Mouse (Mus musculus) thymus, postnatal 25 days (tissue): ENCODE measurements around the gene S100a13.

ENCODE experiments used
- DNase-seq: peaks from one replicate; pipeline ENCODE4 v3.0.0; 2022

S100a13 gene

DNA sequence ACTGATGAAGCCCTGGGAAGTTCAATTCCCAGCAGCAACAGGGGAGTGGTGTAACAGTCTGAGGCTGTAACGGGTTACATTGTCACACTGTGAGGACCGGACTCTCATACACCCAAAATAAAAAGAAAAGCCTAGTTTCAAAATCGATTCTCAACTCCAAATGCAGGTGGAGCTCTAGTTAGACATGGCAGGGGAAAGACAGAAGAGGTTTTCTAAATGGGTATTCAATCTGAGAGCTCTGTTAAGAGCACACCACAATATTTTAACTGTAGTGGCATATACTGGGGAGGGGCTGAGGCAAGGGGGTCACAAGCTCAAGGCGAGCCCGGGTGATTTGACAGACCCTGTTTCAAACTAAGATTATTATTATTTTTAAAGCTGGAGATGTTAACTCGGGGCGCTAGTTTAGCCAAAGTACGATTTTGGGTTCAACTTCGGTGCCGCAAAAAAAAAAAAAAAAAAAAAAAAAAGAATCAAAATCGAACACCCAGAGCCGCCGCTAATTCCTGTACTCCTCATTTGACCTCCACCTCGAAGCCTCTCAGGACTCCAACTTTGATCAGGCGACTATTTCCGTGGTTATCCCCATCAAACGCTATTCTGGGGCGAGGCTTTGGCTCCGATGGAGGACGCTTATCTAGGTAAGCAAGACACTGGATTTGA lies 5.8 kb upstream of the S100a13 start:
- DNase-seq = no peak

DNA sequence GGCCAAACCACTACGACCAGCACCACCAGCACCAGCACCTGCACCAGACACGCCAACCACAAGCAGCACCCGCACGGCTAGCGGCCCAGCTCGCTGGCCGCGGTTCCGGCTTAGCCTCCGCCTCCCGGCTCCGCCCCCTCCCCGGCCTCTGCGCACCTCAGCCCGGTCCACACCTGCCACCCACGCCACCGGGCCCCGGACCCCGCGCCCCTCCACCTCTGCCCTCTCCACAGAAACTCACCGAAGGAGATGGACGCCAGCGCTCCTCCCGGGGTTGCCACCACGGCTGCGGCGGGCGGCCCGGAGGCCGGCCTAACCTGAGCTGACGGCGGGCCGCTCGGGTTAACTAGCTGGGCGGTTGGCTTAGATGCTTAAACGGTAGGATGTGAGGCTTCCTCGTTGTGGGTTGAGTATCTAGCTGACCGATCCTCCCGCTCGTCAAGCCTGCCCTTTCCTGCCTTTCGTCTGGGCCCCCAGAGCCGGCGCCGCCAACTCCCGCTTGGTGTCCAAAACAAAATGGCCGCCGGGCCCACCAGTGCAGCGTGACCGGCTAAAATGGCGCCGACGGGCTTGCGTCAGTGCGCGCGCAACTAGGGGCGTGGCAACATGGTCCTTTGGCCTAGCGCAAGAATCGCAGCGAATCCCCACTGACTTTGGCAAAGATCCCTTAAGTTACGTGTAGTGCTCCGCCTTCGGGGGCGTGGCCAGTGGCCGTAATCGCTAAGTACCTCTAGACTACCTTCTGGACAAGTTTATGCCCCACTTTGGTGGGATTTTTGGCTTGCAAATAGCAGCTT lies 5.1 kb upstream of the S100a13 start, which contains the start of gene Chtop:
TSS of gene Chtop (minus strand) at position 549 of the 797 bp plus-strand sequence.
- peak; percentile 99 for DNase-seq

DNA sequence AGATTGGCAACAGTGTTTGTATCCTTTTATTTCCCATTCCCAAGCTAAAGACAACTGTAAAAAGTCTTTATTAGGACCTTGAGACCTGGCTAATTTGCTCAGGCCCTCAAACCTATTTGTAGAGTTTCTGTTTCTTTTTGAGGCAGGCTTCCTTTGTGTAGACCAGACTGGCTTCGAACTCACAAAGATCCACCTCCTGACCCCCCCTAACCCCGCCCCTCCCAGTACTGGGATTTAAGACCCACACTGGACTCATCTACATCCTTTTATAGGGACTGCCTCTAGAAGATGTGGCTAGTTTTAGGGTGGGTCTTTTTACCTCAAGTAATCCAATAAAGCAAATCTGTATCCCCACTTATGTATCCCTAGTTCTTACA lies 4.5 kb upstream of the S100a13 start:
- no peak for DNase-seq

DNA sequence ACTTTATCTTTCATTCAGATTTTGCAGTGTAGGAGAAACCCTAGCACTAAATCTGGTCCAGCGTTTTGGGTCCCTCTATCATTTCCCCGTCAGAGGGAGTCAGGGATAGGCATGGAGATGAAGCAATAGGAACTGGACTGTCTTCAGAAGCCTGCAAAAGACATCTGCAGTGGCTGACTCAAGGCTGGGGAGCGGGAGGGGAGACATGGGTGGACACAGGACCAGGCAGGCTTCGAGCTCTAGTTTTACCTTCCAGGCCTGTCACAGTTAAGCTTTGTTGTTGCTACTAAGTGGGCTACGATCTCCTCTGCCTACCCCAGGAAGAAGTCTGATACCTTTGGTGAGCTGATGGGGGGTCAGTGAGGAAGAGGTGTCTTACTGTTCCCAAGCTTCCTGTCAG lies 2.0 kb upstream of the S100a13 start:
- no peak for DNase-seq

DNA sequence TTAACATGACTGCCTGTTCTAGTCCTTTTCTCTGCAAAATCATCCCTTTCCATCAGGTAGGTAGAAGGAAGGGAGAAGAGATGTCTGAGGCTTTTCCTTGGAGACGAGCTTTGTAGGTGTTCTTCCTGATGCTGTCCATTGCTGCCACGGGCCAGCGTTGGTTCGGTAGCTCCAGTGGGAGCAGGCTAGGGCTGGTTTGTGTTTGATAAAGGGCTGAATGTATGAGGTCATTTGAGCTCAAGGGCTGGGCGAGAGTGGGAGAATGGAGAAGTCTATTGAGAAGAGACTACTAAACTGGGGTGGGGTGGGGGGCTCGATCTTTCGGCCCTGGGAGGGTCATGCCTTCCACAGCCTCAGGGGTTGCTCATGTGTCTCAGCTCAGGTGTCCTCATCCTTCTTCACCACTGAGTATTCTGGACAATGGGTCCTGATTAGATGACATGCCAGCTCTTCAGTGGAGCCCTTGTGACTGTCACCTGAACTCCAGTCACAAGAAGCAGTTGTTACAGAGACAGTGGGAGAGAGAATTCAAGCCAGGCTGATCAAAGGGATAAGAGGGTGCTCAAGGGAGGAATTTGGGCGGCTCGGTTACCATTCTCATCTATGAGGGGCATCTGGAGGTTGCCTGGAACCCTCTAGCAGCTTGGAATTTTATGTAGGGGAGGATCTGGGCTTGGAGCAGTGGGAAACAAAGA lies 1.1 kb upstream of the S100a13 start:
- no peak for DNase-seq

DNA sequence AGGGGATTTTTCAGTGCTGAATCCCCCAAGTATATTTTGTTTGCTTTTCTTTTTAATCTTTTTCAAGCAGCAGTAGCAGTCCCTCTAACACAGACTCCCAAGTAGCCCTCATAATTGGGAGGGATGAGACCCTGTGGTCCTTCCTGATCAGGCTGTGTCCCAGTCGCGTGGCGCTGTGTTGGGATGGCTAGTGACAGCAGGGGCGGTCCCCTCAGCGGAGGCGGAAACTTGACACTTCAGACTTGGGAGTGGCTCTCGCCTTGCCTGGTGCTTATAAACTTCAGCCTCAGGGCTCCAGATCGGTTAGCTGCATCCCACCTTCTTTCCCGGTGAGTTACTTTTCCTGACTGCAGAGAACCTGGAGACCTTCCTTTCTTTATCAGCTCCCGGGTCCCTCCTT lies 456 bp downstream of the S100a13 start:
- peak; percentile 68 for DNase-seq

DNA sequence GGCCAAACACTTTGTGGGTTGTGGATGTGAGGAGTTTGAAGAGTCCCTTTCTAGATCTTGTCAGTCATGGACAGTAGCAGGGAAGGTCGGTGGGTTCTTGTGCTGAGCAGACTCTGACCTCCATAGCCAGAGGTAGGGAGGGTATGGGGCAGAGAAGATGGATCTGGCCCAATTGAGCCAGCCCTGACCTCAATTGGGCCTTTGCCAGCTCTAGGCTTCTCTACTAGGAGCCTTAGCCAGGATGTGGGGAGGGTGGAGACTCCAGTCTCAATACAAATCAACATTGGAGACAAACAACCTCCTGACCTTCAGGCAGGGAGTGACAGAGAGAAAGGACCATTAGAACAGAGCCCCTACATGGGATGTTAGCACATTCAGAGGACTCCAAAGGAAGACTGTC lies 1.0 kb downstream of the S100a13 start:
- DNase-seq = no peak

DNA sequence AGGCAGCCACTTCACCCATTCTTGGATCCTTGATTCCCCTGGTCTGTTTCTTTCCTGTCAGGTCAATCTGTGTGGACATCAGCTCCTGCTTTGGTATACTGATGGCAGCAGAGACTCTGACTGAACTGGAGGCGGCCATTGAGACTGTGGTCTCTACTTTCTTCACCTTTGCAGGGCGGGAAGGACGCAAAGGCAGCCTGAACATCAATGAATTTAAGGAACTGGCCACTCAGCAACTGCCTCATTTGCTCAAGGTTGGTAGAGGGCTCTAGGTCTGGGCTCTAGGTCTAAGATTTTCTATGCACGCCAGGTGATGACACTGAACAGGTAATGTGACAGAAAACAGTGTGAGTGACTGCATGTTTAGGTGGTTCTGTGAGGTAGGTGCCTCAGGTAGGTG lies 1.6 kb downstream of the S100a13 start:
- no peak for DNase-seq

DNA sequence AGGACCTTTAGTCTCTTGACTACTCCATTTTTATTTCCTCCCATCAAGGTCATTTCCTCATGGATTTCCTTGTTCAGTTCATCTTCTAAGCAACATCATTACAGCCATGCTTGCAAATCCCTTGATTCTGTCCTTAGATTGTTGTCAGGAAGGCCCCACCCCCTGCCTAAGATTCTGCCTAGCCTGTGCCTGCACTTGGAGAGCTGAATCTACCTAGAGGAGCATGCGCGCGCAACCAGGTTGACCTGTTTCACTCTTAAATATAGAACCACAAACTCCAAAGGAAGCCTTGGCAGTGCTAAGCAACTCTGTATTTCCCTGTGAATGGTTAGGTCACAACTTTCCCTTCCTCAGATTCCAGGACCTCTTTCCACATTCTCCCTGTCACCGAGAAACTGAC lies 3.5 kb downstream of the S100a13 start:
- no peak for DNase-seq

DNA sequence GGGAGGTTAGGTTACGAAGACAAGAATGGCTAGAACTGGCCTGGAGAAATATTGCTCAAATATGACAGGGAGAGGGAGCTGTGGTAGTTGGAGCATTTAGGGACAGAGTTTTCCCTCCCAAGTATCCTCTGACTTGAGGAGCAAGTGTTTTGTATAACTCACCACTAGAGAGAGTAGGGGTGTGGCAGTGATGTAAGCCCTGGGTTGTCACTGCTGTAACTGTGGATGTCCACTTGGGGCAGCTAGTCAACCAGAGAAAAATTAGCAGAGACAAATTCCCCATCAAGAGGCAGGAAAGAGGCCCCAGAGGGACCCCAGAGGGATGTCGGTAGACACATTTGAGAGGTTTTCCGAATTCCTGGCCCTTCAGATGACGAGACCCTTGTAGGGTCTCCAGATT lies 11.2 kb downstream of the S100a13 start:
- DNase-seq = peak; percentile 16

DNA sequence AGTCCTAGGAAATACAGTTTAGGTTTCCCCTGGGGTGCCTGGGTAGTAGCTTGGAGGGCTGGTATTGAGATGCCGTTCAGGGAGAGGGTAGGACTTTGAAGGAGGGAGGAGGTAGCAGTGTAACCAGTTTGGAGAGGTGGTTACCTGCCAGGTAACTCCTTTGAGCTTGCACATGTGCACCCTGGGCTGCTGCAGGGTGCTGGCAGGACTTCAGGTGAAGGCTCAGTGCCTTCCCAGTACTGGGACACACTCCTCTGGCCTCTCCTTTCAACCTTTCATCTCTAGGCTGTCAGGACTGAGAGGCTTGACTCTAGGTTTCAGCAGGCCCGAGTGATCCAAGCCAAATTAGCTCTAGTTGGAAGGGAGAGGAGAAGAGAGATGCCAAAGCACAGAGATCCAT lies 11.8 kb downstream of the S100a13 start:
- no peak for DNase-seq

DNA sequence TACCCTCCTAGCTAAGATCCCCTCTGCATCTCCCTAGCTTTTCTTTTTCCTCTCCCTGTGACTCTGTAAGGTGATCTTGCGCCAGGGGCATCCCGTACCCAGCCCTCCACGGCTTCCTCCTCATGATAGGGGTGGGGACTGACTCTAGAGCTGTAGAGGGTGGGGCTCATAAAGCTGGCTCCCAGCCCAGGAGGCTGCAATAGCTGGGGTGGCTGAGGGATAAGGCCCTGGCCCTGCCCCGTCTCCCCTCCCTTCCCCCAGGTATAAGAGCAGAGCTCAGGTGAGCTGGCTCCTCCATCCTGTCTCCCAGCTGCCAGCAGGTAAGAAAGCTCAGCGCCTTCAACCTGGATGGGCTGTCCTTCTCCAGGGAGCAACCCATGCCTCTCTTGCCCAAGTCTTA lies 12.3 kb downstream of the S100a13 start, which contains the start of gene S100a14:
TSS of gene S100a14 (plus strand) at position 277 of the 400 bp plus-strand sequence.
- no peak for DNase-seq

DNA sequence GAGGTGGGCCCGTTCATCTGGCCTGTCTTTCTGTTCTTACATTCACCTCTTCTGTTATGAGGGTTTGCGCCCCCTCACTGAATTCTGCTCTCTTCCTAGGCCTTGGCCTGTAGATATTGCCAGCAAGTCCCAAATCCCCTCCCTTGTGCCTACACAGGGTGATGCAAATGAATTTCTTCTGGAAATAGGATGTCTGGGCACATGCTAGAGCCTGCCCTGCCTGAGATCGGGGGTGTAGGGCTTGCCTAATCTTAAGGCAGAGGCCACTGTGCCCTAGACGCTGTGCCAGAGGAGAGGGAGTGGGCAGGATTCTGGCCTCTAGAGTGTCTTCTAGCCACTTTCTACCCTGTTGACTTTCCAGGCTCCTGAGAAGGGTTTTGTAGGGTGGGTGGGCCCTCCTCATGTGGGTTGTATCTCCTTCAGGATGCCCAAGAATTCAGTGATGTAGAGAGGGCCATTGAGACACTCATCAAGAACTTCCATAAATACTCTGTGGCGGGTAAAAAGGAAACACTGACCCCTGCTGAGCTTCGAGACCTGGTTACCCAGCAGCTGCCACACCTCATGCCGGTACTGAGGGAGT lies 13.1 kb downstream of the S100a13 start:
- DNase-seq = no peak

DNA sequence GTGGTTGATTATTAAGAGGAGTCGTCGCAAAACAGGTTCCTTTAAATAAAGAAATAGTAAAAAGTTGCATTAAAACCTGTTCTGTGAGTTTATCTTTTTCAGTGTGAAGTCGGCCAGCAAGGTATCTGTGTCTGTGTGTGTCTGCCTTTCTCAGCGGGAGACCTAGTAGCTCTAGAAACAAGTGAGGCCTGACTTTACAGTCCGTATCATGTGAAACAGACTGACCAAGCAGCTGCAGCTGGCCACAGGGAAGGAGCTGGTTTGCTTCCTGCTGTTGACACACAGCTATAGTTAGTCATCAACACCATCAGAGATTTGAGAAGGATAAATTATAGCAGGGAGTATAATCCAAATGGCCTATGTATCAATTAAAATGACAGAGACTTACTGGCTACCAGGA lies 17.5 kb downstream of the S100a13 start:
- DNase-seq = no peak

DNA sequence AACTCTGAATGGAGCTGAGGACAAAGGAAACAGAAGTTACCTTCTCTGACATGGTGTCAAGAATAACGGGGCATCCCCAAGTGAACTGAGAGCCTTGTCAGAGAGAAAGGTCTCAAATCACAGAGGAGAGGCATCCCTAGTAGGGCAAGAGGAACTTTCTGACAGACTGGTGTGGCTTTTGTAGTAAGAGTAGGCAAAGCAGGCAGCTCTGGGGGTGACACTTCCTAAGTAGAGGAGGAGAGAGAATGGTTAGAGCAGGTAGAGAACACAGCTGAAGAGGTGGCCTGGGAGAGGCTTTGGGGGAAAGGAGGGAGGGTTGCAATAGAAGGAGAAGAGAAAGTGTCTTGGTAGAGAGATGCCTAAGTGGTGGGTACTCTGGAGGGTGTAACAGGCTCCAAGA lies 21.2 kb downstream of the S100a13 start:
- no peak for DNase-seq

DNA sequence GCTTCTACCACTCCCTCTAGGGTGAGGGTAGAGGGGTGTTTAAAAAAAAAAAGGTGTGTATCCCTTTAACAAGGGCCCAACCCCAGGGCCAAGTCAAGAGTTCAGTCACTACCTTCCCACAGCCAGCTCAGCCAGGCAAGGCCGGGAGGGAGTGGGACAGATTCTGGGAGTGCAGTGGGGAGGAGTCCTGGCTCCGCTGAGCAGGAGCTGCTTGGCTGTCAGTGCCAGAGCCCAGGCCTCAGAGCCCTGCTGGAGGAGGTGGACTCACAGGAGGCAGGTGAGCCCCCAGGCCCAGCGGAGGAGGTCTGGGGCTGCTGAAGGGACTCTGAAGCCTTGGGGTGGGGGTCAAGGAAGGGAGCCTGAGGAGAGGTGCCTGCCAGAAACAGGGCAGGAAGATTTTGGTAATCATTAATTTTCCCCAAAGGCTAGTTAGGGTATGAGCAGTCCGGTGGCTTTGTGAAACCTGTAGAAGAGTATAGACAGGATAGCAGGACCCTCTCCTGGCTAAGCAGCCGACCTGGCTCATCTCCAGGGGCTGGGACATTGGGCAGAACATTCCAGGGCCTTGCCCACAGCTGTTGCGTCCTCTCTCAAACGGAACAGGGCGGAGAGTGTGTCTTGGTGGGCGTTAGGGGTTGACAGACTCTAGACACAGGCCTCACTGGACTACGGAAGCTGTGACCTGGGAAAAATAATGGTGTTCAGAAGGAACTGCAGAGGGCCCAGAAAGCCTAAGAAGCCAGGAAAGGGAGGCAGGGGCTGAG lies 23.1 kb downstream of the S100a13 start, which contains the start of gene S100a16:
TSS of gene S100a16 (plus strand) at position 114 of the 764 bp plus-strand sequence.
- DNase-seq = no peak

DNA sequence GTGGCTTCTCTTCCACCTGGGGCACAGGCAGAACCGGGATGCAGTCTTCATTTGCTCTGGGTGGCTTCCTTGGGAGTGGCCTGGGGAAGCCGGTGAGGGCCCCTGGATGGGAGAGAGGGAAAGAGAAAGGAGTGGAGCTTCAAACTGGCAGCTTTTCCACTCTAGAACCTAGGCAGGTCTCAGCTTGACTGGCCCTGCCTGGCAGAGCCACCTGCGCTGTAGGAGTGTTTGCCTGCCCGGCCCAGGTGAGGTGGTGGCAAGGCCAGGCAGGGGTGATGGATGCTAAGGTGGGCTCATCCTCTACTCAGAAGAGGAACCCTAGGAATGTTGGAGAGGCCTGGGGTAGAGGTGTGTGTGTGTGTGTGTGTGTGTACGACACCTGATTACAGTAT lies 23.7 kb downstream of the S100a13 start:
- DNase-seq = no peak

DNA sequence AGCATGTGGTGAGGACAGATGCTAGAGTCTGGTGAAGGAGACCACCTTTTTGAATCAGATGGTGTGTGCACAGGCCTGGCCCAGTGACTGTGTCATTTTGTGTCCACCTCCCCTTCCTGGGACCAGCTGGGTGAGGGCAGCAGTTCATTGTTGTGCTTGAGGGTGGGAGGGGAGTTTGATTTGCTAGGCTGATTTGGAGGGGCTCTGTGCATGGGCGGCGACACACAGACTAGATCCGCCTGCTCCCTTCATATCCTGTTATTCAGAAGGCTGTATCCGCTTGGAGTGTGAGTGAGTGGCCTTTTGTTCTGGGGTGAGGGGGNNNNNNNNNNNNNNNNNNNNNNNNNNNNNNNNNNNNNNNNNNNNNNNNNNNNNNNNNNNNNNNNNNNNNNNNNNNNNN lies 26.7 kb downstream of the S100a13 start:
- DNase-seq = no peak

DNA sequence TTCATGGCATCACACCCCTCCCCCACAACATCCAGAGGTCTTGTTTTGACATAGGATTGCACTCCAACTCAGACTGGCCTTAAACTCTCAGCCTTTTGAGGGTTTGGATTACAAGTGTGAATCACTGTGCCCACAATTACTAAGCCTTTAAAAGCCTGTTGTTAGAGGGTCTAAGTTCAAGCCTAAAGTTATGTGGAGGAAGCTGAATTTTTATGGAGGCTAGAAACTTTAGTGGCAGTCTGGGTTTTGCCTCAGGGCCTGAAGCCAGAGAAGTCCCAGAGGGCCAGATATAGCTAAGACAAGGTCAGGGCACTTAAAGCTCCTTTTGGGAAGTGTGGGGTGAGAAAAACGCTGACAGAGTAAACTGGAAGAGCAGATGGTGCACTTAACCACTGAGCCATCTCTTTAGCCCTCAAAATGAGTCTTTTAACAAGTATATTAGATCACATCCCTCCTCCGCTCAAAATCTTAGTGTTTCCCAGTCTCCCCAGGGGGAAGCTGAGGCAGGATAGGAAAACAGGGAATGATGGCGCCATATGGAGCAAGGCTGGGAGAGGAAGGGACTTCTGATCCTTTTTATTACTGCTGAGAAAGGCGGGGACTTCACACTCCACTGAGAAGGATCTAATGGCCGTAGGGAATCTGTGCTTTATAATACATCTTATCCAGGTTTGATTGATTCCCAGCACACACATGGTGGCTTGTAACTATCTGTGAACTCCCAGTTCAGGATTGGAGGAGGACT lies 35.6 kb downstream of the S100a13 start:
- no peak for DNase-seq

DNA sequence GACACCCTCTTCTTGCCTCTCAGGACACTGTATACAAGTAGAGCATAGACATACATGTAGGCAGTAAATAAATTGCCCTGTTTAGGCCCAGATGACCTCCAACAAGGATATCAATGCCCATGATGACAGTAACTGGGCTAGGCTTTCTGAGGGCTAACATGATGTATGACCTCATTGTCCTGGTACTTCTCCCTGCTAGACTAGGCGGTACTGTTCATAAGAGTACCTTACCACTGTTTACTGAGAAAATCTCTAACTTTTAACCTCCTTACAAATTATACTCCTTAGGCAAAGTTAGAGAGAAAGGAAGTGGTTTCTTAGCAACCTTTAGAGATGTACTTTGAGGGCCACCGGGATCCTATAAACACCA lies 36.2 kb downstream of the S100a13 start:
- no peak for DNase-seq

DNA sequence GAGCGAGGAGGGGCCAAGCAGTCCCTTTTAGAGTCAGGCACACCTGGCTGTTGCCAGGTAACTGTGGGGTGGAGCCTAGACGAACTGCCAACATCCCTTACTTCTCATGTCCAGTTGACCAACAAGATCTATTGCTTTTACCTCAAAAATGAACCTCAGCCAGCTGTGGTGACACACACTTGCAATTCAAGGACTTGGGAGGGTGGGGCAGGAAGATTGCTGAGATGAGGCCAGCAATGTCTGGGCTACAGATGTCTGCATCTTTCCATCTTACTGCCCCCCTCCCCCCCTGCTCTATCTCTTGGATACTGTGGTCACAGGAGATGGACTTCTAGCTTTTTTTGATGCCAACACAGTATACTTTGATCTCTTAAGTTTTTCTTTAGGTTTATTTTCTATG lies 38.0 kb downstream of the S100a13 start:
- DNase-seq = no peak

DNA sequence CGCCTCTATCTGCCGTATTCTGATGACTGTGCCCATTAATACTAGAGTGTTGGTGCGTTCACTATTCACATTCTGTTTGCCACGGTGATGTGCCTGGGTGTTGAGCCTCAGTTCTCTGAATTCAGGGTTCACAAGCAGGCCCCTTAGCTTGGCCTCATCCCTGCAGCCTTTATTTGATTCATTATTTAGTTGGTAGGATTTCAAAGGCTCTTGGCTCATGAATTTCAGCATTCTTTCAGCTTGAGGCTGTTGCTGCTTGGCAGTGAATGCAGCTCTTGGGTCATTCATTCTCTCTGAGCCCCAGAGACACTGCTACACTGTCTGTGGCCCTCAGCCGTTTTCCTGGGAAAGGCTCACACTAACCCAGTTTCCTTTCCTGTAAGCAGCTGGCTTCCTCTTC lies 41.7 kb downstream of the S100a13 start:
- no peak for DNase-seq
